Comparison of ENCODE assay signal across 9 mouse cellular contexts in genomic region chr5:147645001-147645645, GRCm38 (mm10).
DNase-seq lines count a peak whose midpoint lies in the region; ATAC-seq lines count a peak whose summit lies in the region.
"Had no signal": no experiment of that assay in that cellular context is flagged by ENCODE, and none has a peak within 500 bp of the region (broad histone marks: within the 10 kb centered on the region; RNA-seq: fewer than 3 reads in every experiment).

No protein-coding gene starts in this region.

- ATAC-seq in forebrain, embryonic 11.5 days (replicated peaks; ENCODE audit: low FRiP score) = no peak
- no peak for ATAC-seq in CD4-positive, CD25-positive, alpha-beta regulatory T cell, adult 4 months

- intact Hi-C loops in left cerebral cortex, postnatal 36 days (cut with DNase I) = no loop called here

- no peak overlapping the region for H3K27ac ChIP-seq in forebrain, embryonic 11.5 days (ENCODE audit: low read depth, low read length)
- no peak overlapping the region for H3K27ac ChIP-seq in forebrain, embryonic 10.5 days

- no peaks in the 10 kb centered on the region for H3K9me3 ChIP-seq in forebrain, embryonic 11.5 days (ENCODE audit: control insufficient read depth, low read length)
- no peaks in the 10 kb centered on the region for H3K9me3 ChIP-seq in forebrain, embryonic 10.5 days

- H3K27me3 ChIP-seq in forebrain, embryonic 11.5 days (ENCODE audit: control insufficient read depth, insufficient read depth, low read length) = no peaks in the 10 kb centered on the region
- H3K27me3 ChIP-seq in forebrain, embryonic 10.5 days (ENCODE audit: poor library complexity, severe bottlenecking) = no peaks in the 10 kb centered on the region
- H3K27me3 ChIP-seq: CH12.LX had no signal

- WGBS in forebrain, embryonic 11.5 days = 83% methylated on average over 12 of the region's 12 CpGs
- 86% methylated on average over 12 of the region's 12 CpGs for WGBS in forebrain, embryonic 10.5 days

- H3K4me1 ChIP-seq in forebrain, embryonic 11.5 days (replicated peaks; ENCODE audit: control insufficient read depth, insufficient read depth, low read length) = no peaks in the 10 kb centered on the region
- H3K4me1 ChIP-seq in forebrain, embryonic 10.5 days = peaks cover 7% of the 10 kb centered on the region; the same call in 1 of the 2 replicates

- peak; percentile 57 for DNase-seq in forebrain, embryonic 11.5 days (ENCODE audit: low spot score)
- DNase-seq in forebrain, embryonic 10.5 days (ENCODE audit: extremely low spot score, low spot score) = no peak
- peak; percentile 7 to 46 for DNase-seq in adrenal gland, postnatal 4 days (ENCODE audit: low spot score in 2 of 2)
- peak; percentile 62 for DNase-seq in gastrocnemius, postnatal 25 days
- DNase-seq in kidney, adult 8-10 months = peak; percentile 83
- peak; percentile 32 to 67 for DNase-seq in left cerebral cortex, postnatal 36 days (ENCODE audit: low spot score in 2 of 2)
- peak; percentile 39 for DNase-seq in right cerebral cortex, postnatal 25 days

- no peaks in the 10 kb centered on the region for H3K36me3 ChIP-seq in forebrain, embryonic 11.5 days (ENCODE audit: control insufficient read depth, insufficient read depth, low read length)
- H3K36me3 ChIP-seq in forebrain, embryonic 10.5 days (replicated peaks) = no peaks in the 10 kb centered on the region

- no peak overlapping the region for H3K4me3 ChIP-seq in forebrain, embryonic 11.5 days (ENCODE audit: low read depth, low read length)
- H3K4me3 ChIP-seq in forebrain, embryonic 10.5 days = no peak overlapping the region

- no peak overlapping the region for H3K9ac ChIP-seq in forebrain, embryonic 11.5 days (ENCODE audit: low read length)

- H3K4me2 ChIP-seq in forebrain, embryonic 11.5 days (ENCODE audit: low read depth, low read length, severe bottlenecking) = no peak overlapping the region
